Mouse (Mus musculus): ENCODE results near the gene Lrrfip1. TPM values are rescaled to one million over a fixed set of nuclear protein-coding genes. Genes with fewer than 3 reads are reported as not detected.
A peak's percentile ranks its signal among the peaks of the same experiment; 100 is the strongest.

Gene Lrrfip1
- total and polyA plus RNA-seq, 2 experiments from 2014 or later = 120 to 168 TPM

DNA sequence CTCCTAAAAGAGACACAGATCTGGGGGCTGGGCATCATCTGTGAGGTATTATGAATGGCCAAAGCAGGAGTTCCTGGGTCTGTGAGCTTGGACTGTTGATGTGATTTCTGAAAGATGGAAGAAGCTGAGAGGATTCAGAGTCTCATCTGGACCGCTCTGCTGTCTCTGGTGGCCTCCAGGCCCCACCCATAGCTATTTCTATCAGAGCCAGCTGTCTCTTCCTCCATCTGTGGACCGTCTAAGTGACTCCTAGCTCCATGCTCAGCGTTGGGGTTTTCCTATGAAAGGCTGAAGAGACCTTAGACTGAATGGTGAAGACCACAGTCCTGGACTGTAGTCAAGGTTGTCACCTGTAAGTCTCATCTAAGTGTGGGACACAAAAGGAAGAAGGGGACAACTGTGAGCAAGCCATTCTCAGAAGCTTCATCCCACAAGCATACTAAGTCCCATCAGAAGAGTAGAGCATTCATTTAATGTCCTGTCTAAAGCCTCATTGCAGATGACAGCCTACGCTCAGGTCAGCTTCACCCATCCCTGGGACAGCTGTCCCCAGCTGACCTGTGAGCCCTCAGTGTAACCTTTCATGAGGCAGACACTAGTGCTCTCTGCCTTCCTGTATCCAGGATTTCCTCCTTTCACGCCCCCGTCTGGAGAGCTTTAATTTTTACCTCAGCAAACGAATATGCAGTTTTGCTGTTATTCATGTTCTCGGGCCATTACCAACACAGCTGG is 5.2 kb downstream of the Lrrfip1 start:
- DNase-seq (ENCODE audit: low spot score) (no peak), ATAC-seq (ENCODE audit: insufficient read depth, low read depth) (no peak)
- H3K36me3 ChIP-seq (replicated peaks; ENCODE audit: control insufficient read depth, insufficient read depth, low read length) = no peaks in the 10 kb centered on the region; the same call in 1 of the 2 replicates
- no peak overlapping the region for H3K9ac ChIP-seq (replicated peaks; ENCODE audit: low read depth, low read length)
- no peak overlapping the region for H3K4me2 ChIP-seq (ENCODE audit: low read depth, low read length)
- WGBS = 55% methylated on average over 8 of the region's 8 CpGs
- H3K4me1 ChIP-seq (ENCODE audit: control insufficient read depth, insufficient read depth) = peaks cover 56% of the 10 kb centered on the region
- H3K9me3 ChIP-seq (replicated peaks; ENCODE audit: control insufficient read depth, low read length) = no peaks in the 10 kb centered on the region
- no peak overlapping the region for H3K4me3 ChIP-seq (ENCODE audit: low read depth, low read length)
- TF ChIP-seq EP300 (IDR thresholded peaks at IDR 0.05; ENCODE audit: low read depth) = no peak
- TF ChIP-seq CTCF (IDR thresholded peaks at IDR 0.05; ENCODE audit: low read depth) = no peak
- H3K27ac ChIP-seq (ENCODE audit: low read depth) = peak overlapping the region; percentile 98
- no peaks in the 10 kb centered on the region for H3K27me3 ChIP-seq (ENCODE audit: control insufficient read depth, insufficient read depth, low read length)

DNA sequence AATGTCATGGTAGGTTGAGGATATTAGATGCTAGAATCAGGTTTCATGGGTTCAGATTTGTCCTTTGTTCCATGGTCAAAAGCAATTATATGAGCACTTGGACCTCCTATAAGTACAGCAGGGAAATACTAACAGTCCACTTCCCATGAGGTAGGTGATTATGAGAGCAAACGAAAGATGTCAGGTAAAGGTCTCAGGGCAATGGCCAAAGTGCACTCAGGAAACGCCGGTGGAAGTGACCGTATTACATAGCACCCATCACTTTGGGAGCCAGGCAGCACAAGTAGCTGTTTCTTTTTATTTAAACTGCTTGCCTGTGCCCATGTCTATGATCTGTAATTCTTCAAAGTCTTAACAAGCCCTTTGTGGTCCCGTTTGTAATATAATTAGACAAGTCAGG is 7.5 kb downstream of the Lrrfip1 start:
- no peak for ATAC-seq (ENCODE audit: insufficient read depth, low read depth)
- Histone ChIP-seq H3K4me2 (ENCODE audit: low read depth, low read length) (no peak overlapping the region), H3K4me3 (ENCODE audit: low read depth, low read length) (no peak overlapping the region), H3K9ac (replicated peaks; ENCODE audit: low read depth, low read length) (no peak overlapping the region), H3K27me3 (ENCODE audit: control insufficient read depth, insufficient read depth, low read length) (no peaks in the 10 kb centered on the region), H3K9me3 (replicated peaks; ENCODE audit: control insufficient read depth, low read length) (no peaks in the 10 kb centered on the region), H3K27ac (ENCODE audit: low read depth) (peak overlapping the region; percentile 65; the same call in 1 of the 2 replicates), H3K36me3 (replicated peaks; ENCODE audit: control insufficient read depth, insufficient read depth, low read length) (no peaks in the 10 kb centered on the region; the same call in 1 of the 2 replicates), H3K4me1 (ENCODE audit: control insufficient read depth, insufficient read depth) (peaks cover 72% of the 10 kb centered on the region)
- DNase-seq (ENCODE audit: low spot score) = no peak
- TF ChIP-seq CTCF (IDR thresholded peaks at IDR 0.05; ENCODE audit: low read depth) = no peak
- no peak for TF ChIP-seq EP300 (IDR thresholded peaks at IDR 0.05; ENCODE audit: low read depth)
- 57% methylated on average over 5 of the region's 5 CpGs for WGBS

DNA sequence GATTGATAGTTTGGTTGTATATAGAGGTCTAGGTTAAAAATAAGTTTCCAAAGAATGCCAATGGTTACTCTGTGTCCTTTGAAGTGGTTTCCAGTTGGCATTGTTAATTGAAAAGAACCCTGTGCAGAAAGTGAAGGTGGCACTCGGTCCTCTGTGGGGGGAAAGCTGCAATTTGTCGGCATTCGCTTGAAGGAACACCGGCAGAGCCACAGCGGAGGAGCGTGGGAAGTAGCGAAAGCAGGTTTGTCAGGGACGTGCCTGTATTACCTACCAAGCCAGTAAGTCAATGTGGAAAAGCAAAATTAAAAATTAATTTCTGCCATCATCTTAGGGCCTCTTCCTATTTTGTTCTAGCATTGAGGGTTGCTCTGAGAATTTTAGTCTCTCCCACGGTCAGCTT is 8.2 kb downstream of the Lrrfip1 start:
- TF ChIP-seq CTCF (IDR thresholded peaks at IDR 0.05; ENCODE audit: low read depth) = no peak
- no peak for TF ChIP-seq EP300 (IDR thresholded peaks at IDR 0.05; ENCODE audit: low read depth)
- H3K4me1 ChIP-seq (ENCODE audit: control insufficient read depth, insufficient read depth) = peaks cover 71% of the 10 kb centered on the region
- no peak for DNase-seq (ENCODE audit: low spot score)
- 54% methylated on average over 9 of the region's 9 CpGs for WGBS
- ATAC-seq (ENCODE audit: insufficient read depth, low read depth) = no peak
- no peaks in the 10 kb centered on the region; the same call in 1 of the 2 replicates for H3K36me3 ChIP-seq (replicated peaks; ENCODE audit: control insufficient read depth, insufficient read depth, low read length)
- no peaks in the 10 kb centered on the region for H3K9me3 ChIP-seq (replicated peaks; ENCODE audit: control insufficient read depth, low read length)
- H3K4me3 ChIP-seq (ENCODE audit: low read depth, low read length) = no peak overlapping the region
- H3K27ac ChIP-seq (ENCODE audit: low read depth) = peak overlapping the region; percentile 65
- H3K9ac ChIP-seq (replicated peaks; ENCODE audit: low read depth, low read length) = peak overlapping the region; percentile 37; the same call in 1 of the 2 replicates
- H3K4me2 ChIP-seq (ENCODE audit: low read depth, low read length) = peak overlapping the region; percentile 29; the same call in 1 of the 2 replicates
- H3K27me3 ChIP-seq (ENCODE audit: control insufficient read depth, insufficient read depth, low read length) = no peaks in the 10 kb centered on the region

DNA sequence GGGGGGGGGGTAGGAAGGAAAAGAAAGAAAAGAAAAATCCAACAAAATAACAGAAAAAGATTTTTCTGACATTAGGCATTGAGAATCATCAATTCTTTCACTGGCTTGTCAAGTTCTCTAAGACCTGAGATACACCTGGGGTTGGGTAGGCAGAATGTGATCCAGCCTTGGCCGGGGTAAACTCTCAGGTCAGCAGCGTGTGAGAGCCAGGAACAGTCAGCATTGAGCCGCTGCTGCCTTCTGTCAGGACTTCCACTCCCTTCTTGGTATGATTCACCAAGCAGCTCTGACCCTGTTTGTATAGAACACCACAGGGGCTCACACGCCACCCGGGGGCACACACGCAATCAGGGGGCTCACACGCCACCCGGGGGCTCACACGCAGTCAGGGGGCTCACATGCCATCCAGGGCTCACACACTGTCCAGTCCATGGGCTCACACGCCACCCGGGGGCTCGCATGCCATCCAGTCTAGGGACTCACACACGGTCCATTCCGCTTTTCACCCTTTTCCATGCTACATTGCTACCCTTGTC is 9.7 kb downstream of the Lrrfip1 start:
- Histone ChIP-seq H3K27ac (ENCODE audit: low read depth) (peak overlapping the region; percentile 98), H3K4me3 (ENCODE audit: low read depth, low read length) (no peak overlapping the region), H3K4me2 (ENCODE audit: low read depth, low read length) (no peak overlapping the region), H3K36me3 (replicated peaks; ENCODE audit: control insufficient read depth, insufficient read depth, low read length) (no peaks in the 10 kb centered on the region; the same call in 1 of the 2 replicates), H3K27me3 (ENCODE audit: control insufficient read depth, insufficient read depth, low read length) (no peaks in the 10 kb centered on the region), H3K9ac (replicated peaks; ENCODE audit: low read depth, low read length) (peak overlapping the region; percentile 4), H3K9me3 (replicated peaks; ENCODE audit: control insufficient read depth, low read length) (no peaks in the 10 kb centered on the region), H3K4me1 (ENCODE audit: control insufficient read depth, insufficient read depth) (peaks cover 68% of the 10 kb centered on the region)
- TF ChIP-seq EP300 (IDR thresholded peaks at IDR 0.05; ENCODE audit: low read depth) = no peak
- TF ChIP-seq CTCF (IDR thresholded peaks at IDR 0.05; ENCODE audit: low read depth) = no peak
- ATAC-seq (ENCODE audit: insufficient read depth, low read depth) = no peak
- peak; percentile 5 for DNase-seq (ENCODE audit: low spot score)
- WGBS = 68% methylated on average over 14 of the region's 14 CpGs

DNA sequence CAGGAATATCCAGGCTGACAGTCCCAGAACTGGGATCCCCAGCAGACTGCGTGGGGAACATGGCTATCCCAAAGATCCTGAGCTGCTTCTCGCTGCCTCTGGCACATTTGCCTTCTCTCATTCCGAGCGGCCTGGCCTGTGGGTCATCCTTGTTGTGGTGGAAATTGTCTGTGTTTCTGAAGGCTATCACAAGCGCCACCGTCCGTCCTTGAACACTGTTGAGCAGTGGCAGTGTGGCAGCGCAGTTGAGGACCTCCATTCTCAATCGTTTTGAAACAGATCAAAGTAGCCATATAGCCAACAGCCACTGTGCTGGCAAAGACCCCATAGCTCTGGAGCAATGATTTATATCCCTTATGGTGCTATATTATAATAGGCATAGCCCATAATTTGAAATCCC is 10.2 kb downstream of the Lrrfip1 start:
- DNase-seq (ENCODE audit: low spot score) (no peak), ATAC-seq (ENCODE audit: insufficient read depth, low read depth) (no peak)
- 57% methylated on average over 9 of the region's 9 CpGs for WGBS
- Histone ChIP-seq H3K27me3 (ENCODE audit: control insufficient read depth, insufficient read depth, low read length) (no peaks in the 10 kb centered on the region), H3K9ac (replicated peaks; ENCODE audit: low read depth, low read length) (peak overlapping the region; percentile 4; the same call in 1 of the 2 replicates), H3K9me3 (replicated peaks; ENCODE audit: control insufficient read depth, low read length) (no peaks in the 10 kb centered on the region), H3K4me1 (ENCODE audit: control insufficient read depth, insufficient read depth) (peaks cover 68% of the 10 kb centered on the region), H3K36me3 (replicated peaks; ENCODE audit: control insufficient read depth, insufficient read depth, low read length) (no peaks in the 10 kb centered on the region; the same call in 1 of the 2 replicates), H3K4me3 (ENCODE audit: low read depth, low read length) (no peak overlapping the region), H3K4me2 (ENCODE audit: low read depth, low read length) (no peak overlapping the region), H3K27ac (ENCODE audit: low read depth) (peak overlapping the region; percentile 98)
- TF ChIP-seq CTCF (IDR thresholded peaks at IDR 0.05; ENCODE audit: low read depth) = no peak
- TF ChIP-seq EP300 (IDR thresholded peaks at IDR 0.05; ENCODE audit: low read depth) = no peak
